Comparison of ENCODE assay signal across 10 mouse cellular contexts in the genomic region with DNA sequence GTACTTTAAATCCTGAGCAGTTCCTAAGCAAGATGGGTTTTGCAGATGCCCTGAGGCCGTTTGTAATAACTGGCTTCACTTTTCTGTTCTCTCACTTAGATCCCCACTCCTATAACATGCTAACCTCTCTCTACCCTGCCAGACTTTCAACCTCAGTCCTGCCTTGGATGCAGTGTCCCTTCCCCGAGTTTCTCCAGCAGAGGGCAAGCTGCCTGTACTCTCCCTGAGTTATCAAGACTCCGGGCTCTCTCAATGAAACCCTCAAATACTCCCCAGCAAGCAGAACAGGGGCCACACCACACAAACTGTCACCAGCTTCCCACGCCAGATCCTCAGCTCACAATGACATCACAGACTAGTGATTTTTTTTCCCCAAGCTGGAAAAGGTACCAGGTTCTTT.
DNase-seq lines count a peak whose midpoint lies in the region; ATAC-seq lines count a peak whose summit lies in the region.
"Had no signal": no experiment of that assay in that cellular context is flagged by ENCODE, and none has a peak within 500 bp of the region (broad histone marks: within the 10 kb centered on the region; RNA-seq: fewer than 3 reads in every experiment).

No protein-coding gene starts in this region.

- no peaks in the 10 kb centered on the region for H3K36me3 ChIP-seq in hindbrain, embryonic 11.5 days (ENCODE audit: control insufficient read depth, insufficient read depth, low read length)
- no peaks in the 10 kb centered on the region for H3K36me3 ChIP-seq in hindbrain, embryonic 14.5 days (replicated peaks; ENCODE audit: control insufficient read depth, insufficient read depth)
- no peaks in the 10 kb centered on the region for H3K36me3 ChIP-seq in neural tube, embryonic 15.5 days
- H3K36me3 ChIP-seq: limb, embryonic 13.5 days had no signal

- H3K9me3 ChIP-seq in hindbrain, embryonic 11.5 days (ENCODE audit: control insufficient read depth, low read length): no peaks in the 10 kb centered on the region
- no peaks in the 10 kb centered on the region for H3K9me3 ChIP-seq in hindbrain, embryonic 14.5 days (ENCODE audit: control insufficient read depth, low read length)
- no peaks in the 10 kb centered on the region for H3K9me3 ChIP-seq in neural tube, embryonic 15.5 days (replicated peaks)
- H3K9me3 ChIP-seq: limb, embryonic 13.5 days had no signal

- ATAC-seq in hindbrain, embryonic 11.5 days (ENCODE audit: low FRiP score): no peak
- ATAC-seq in hindbrain, embryonic 14.5 days (ENCODE audit: low FRiP score): no peak
- ATAC-seq in neural tube, embryonic 15.5 days (ENCODE audit: low FRiP score): no peak
- ATAC-seq: hindbrain, embryonic 16.5 days had no signal

- no peak overlapping the region for H3K4me3 ChIP-seq in hindbrain, embryonic 11.5 days (ENCODE audit: low read depth, low read length)
- no peak overlapping the region for H3K4me3 ChIP-seq in hindbrain, embryonic 14.5 days (replicated peaks; ENCODE audit: low read length)
- no peak overlapping the region for H3K4me3 ChIP-seq in neural tube, embryonic 15.5 days (replicated peaks)
- H3K4me3 ChIP-seq: limb, embryonic 13.5 days had no signal

- peak; percentile 27 for DNase-seq in adrenal gland, postnatal 10 days
- DNase-seq in adrenal gland, adult 18-20 months (ENCODE audit: low spot score in 2 of 2): no peak
- DNase-seq in hindbrain, embryonic 11.5 days (ENCODE audit: low spot score): peak; percentile 34
- no peak for DNase-seq in hindbrain, embryonic 14.5 days (ENCODE audit: low spot score)
- peak; percentile 16 for DNase-seq in retina, embryonic 14.5 days (ENCODE audit: low spot score)
- DNase-seq in retina, postnatal 1 day: no peak
- DNase-seq in urinary bladder, postnatal 4 days (ENCODE audit: low spot score in 2 of 2): no peak

- no peak overlapping the region for H3K4me2 ChIP-seq in hindbrain, embryonic 11.5 days (replicated peaks; ENCODE audit: low read depth, low read length)
- no peak overlapping the region for H3K4me2 ChIP-seq in hindbrain, embryonic 14.5 days (replicated peaks)
- H3K4me2 ChIP-seq in neural tube, embryonic 15.5 days: no peak overlapping the region
- H3K4me2 ChIP-seq: limb, embryonic 13.5 days had no signal

- no peaks in the 10 kb centered on the region for H3K4me1 ChIP-seq in hindbrain, embryonic 11.5 days (replicated peaks; ENCODE audit: control insufficient read depth, insufficient read depth, low read length)
- H3K4me1 ChIP-seq in hindbrain, embryonic 14.5 days (replicated peaks; ENCODE audit: control insufficient read depth, insufficient read depth, low read length): peaks cover 10% of the 10 kb centered on the region; the same call in 1 of the 2 replicates
- peaks cover 29% of the 10 kb centered on the region for H3K4me1 ChIP-seq in neural tube, embryonic 15.5 days

- H3K27me3 ChIP-seq in hindbrain, embryonic 11.5 days (ENCODE audit: control insufficient read depth, insufficient read depth, low read length): no peaks in the 10 kb centered on the region
- H3K27me3 ChIP-seq in hindbrain, embryonic 14.5 days (ENCODE audit: control insufficient read depth, insufficient read depth, low read length): no peaks in the 10 kb centered on the region
- H3K27me3 ChIP-seq in neural tube, embryonic 15.5 days (replicated peaks): no peaks in the 10 kb centered on the region

- no peak overlapping the region for H3K9ac ChIP-seq in hindbrain, embryonic 11.5 days (ENCODE audit: low read depth, low read length)
- no peak overlapping the region for H3K9ac ChIP-seq in hindbrain, embryonic 14.5 days
- H3K9ac ChIP-seq in neural tube, embryonic 15.5 days (replicated peaks): no peak overlapping the region
- H3K9ac ChIP-seq: limb, embryonic 13.5 days had no signal

- H3K27ac ChIP-seq in hindbrain, embryonic 11.5 days (ENCODE audit: low read depth, low read length): no peak overlapping the region
- H3K27ac ChIP-seq in hindbrain, embryonic 14.5 days: no peak overlapping the region
- H3K27ac ChIP-seq in neural tube, embryonic 15.5 days (replicated peaks): peak overlapping the region; percentile 15; the same call in 1 of the 2 replicates
- H3K27ac ChIP-seq: limb, embryonic 13.5 days had no signal

- 36% methylated on average over 4 of the region's 4 CpGs for WGBS in hindbrain, embryonic 11.5 days
- 32% methylated on average over 4 of the region's 4 CpGs for WGBS in hindbrain, embryonic 14.5 days
- WGBS in neural tube, embryonic 15.5 days: 31% methylated on average over 4 of the region's 4 CpGs

Comparison
In these comparisons a context has a peak if more than half of its experiments do, and no peak if none do; other contexts are left out.
1. DNase-seq: peak in adrenal gland, postnatal 10 days (single experiment), hindbrain, embryonic 11.5 days (single experiment) and retina, embryonic 14.5 days (single experiment); none in adrenal gland, adult 18-20 months (0 of 2), hindbrain, embryonic 14.5 days (single experiment), retina, postnatal 1 day (single experiment) and urinary bladder, postnatal 4 days (0 of 2).